Mouse (Mus musculus) T-cell, adult 66 days (primary cell): ENCODE measurements around the gene Nat14. TPM values are rescaled to one million over a fixed set of nuclear protein-coding genes. Genes with fewer than 3 reads are reported as not detected.

Experiments
- total RNA-seq, 2 experiments: library from RNA; stranded (reverse); gene quantifications; 3 replicates in 1 of 2; 4 replicates in 1 of 2; pipeline ENCODE4 v1.2.4; 2023

Gene Nat14
- 10 to 100 TPM; 10.5 to 10.7 TPM for total RNA-seq

GRCm38 (mm10) chr7:4921824-4922482 lies at the start of gene Nat14:
TSS of gene Nat14 (plus strand) at chr7:4922028.

GRCm38 (mm10) chr7:4876753-4877221 lies 45.0 kb upstream of the Nat14 start, which contains the start of gene Isoc2a:
TSS of gene Isoc2a (plus strand) at chr7:4877153.

GRCm38 (mm10) chr7:4906466-4906950 lies 15.3 kb upstream of the Nat14 start, which contains the start of gene Gm36210:
TSS of gene Gm36210 (minus strand) at chr7:4906516.

GRCm38 (mm10) chr7:4915007-4915665 lies 6.7 kb upstream of the Nat14 start, which contains the start of gene Zfp628:
TSS of gene Zfp628 (plus strand) at chr7:4915217.

GRCm38 (mm10) chr7:4925441-4926381 lies 3.9 kb downstream of the Nat14 start, which contains the start of gene Ssc5d:
TSS of gene Ssc5d (plus strand) at chr7:4925785.

GRCm38 (mm10) chr7:4964272-4964671 lies 42.4 kb downstream of the Nat14 start, which contains the start of gene Sbk2:
TSS of gene Sbk2 (minus strand) at chr7:4964406.

GRCm38 (mm10) chr7:4971068-4971467 lies 49.2 kb downstream of the Nat14 start, which contains the start of gene Sbk3:
TSS of gene Sbk3 (minus strand) at chr7:4971168.

Other genes starting within 250 kb of the Nat14 start
- 10 to 100 TPM; 56.0 to 66.8 TPM for gene Hspbp1, start 237.0 kb upstream of the Nat14 start, total RNA-seq
- not detected for gene Brsk1, start 231.4 kb upstream of the Nat14 start, total RNA-seq
- under 1 TPM; 0.21 to 0.76 TPM for gene Tmem150b, start 196.8 kb upstream of the Nat14 start, total RNA-seq
- 10 to 100 TPM; 66.9 to 85.4 TPM for gene Kmt5c, start 181.9 kb upstream of the Nat14 start, total RNA-seq
- gene Cox6b2, start 168.9 kb upstream of the Nat14 start, total RNA-seq, result 1 to 10 TPM; 2.1 to 4.0 TPM
- gene Fam71e2, start 150.7 kb upstream of the Nat14 start, total RNA-seq, result not detected
- not detected for gene Il11, start 139.2 kb upstream of the Nat14 start, total RNA-seq
- not detected for gene Tmem190, start 139.1 kb upstream of the Nat14 start, total RNA-seq
- 1 to 10 TPM; 1.4 to 2.7 TPM for gene Tmem238, start 132.4 kb upstream of the Nat14 start, total RNA-seq
- gene Rpl28, start 129.2 kb upstream of the Nat14 start, total RNA-seq, result 1,000 to 10,000 TPM; 2,356 to 2,505 TPM
- gene Ube2s, start 109.4 kb upstream of the Nat14 start, total RNA-seq, result 100 to 1,000 TPM; 160 to 166 TPM
- under 1 TPM; 0.23 to 0.36 TPM for gene Shisa7, start 77.3 kb upstream of the Nat14 start, total RNA-seq
- 1 to 10 TPM; 4.1 to 4.2 TPM for gene Isoc2b, start 51.8 kb upstream of the Nat14 start, total RNA-seq
- gene Isoc2a, start 44.9 kb upstream of the Nat14 start, total RNA-seq, result 10 to 100 TPM; 10.4 to 13.5 TPM
- not detected for gene Gm36210, start 15.5 kb upstream of the Nat14 start, total RNA-seq
- gene Zfp628, start 6.8 kb upstream of the Nat14 start, total RNA-seq, result 10 to 100 TPM; 30.9 to 32.3 TPM
- 1 to 10 TPM in 1 of 2 experiments, under 1 TPM in 1; 0.73 to 1.3 TPM for gene Ssc5d, start 3.8 kb downstream of the Nat14 start, total RNA-seq
- gene Sbk2, start 42.4 kb downstream of the Nat14 start, total RNA-seq, result 1 to 10 TPM in 1 of 2 experiments, not detected in 1; 1.4 TPM
- not detected for gene Sbk3, start 49.1 kb downstream of the Nat14 start, total RNA-seq
- gene Zfp579, start 74.1 kb downstream of the Nat14 start, total RNA-seq, result 10 to 100 TPM; 33.7 to 35.1 TPM
- gene Zfp524, start 92.4 kb downstream of the Nat14 start, total RNA-seq, result 10 to 100 TPM; 16.2 to 17.2 TPM
- gene Fiz1, start 92.7 kb downstream of the Nat14 start, total RNA-seq, result 10 to 100 TPM; 49.3 to 54.1 TPM
- gene Gm44973, start 93.5 kb downstream of the Nat14 start, total RNA-seq, result not detected
- 10 to 100 TPM; 56.0 to 56.5 TPM for gene Zfp865, start 98.3 kb downstream of the Nat14 start, total RNA-seq
- gene Ccdc106, start 98.5 kb downstream of the Nat14 start, total RNA-seq, result 1 to 10 TPM in 1 of 2 experiments, not detected in 1; 1.2 TPM
- under 1 TPM in 1 of 2 experiments, not detected in 1; 0.55 TPM for gene 4632433K11Rik, start 112.1 kb downstream of the Nat14 start, total RNA-seq
- 1 to 10 TPM; 5.9 TPM for gene Zfp784, start 116.4 kb downstream of the Nat14 start, total RNA-seq
- 1 to 10 TPM; 5.6 to 7.3 TPM for gene Zfp580, start 129.5 kb downstream of the Nat14 start, total RNA-seq
- gene U2af2, start 140.1 kb downstream of the Nat14 start, total RNA-seq, result 100 to 1,000 TPM; 454 to 464 TPM
- gene Epn1, start 158.2 kb downstream of the Nat14 start, total RNA-seq, result 100 to 1,000 TPM; 107 to 112 TPM
- not detected for gene Rfpl4, start 194.9 kb downstream of the Nat14 start, total RNA-seq
- not detected for gene Rasl2-9, start 203.9 kb downstream of the Nat14 start, total RNA-seq
- not detected for gene Vmn1r55, start 227.6 kb downstream of the Nat14 start, total RNA-seq